Mouse (Mus musculus): ENCODE data around the gene Rbpms2.

The Rbpms2 gene

GRCm38 (mm10) chr9:65629025-65629766 is at the start of gene Rbpms2:
Gene Rbpms2, plus strand, starts transcription at chr9:65629648.
- no peak for DNase-seq (ENCODE audit: low spot score in 2 of 2)

- DNase-seq (ENCODE audit: low spot score in 2 of 2) = peak; percentile 59 to 93
These were observed 49.6 kb upstream of the Rbpms2 start, which contains the start of gene Plekho2 for GRCm38 (mm10) chr9:65579781-65580371. Gene Plekho2, minus strand, starts transcription at chr9:65580040.

GRCm38 (mm10) chr9:65580401-65581256 is 48.8 kb upstream of the Rbpms2 start:
- DNase-seq (ENCODE audit: low spot score in 2 of 2) = peak; percentile 70 to 86

- DNase-seq (ENCODE audit: low spot score in 2 of 2) = no peak
These were observed 46.4 kb upstream of the Rbpms2 start for GRCm38 (mm10) chr9:65583045-65583444.

GRCm38 (mm10) chr9:65586406-65587269 is 42.8 kb upstream of the Rbpms2 start, which contains the start of gene Pif1:
Gene Pif1, plus strand, starts transcription at chr9:65587160.
- peak in 1 of 2 experiments; percentile 74 for DNase-seq (ENCODE audit: low spot score in 2 of 2)

GRCm38 (mm10) chr9:65587270-65587572 is 42.2 kb upstream of the Rbpms2 start:
- DNase-seq (ENCODE audit: low spot score in 2 of 2) = no peak

- no peak for DNase-seq (ENCODE audit: low spot score in 2 of 2)
These were observed 41.7 kb upstream of the Rbpms2 start for GRCm38 (mm10) chr9:65587573-65588358.

GRCm38 (mm10) chr9:65589091-65589490 is 40.4 kb upstream of the Rbpms2 start:
- no peak for DNase-seq (ENCODE audit: low spot score in 2 of 2)

- DNase-seq (ENCODE audit: low spot score in 2 of 2) = no peak
These were observed 36.7 kb upstream of the Rbpms2 start for GRCm38 (mm10) chr9:65592721-65593120.

GRCm38 (mm10) chr9:65593596-65593995 is 35.9 kb upstream of the Rbpms2 start:
- DNase-seq (ENCODE audit: low spot score in 2 of 2) = no peak

GRCm38 (mm10) chr9:65598765-65599249 is 30.6 kb upstream of the Rbpms2 start:
- DNase-seq (ENCODE audit: low spot score in 2 of 2) = no peak

GRCm38 (mm10) chr9:65600951-65601350 is 28.5 kb upstream of the Rbpms2 start:
- DNase-seq (ENCODE audit: low spot score in 2 of 2) = no peak

GRCm38 (mm10) chr9:65603401-65604102 is 25.9 kb upstream of the Rbpms2 start:
- DNase-seq (ENCODE audit: low spot score in 2 of 2) = no peak

GRCm38 (mm10) chr9:65605471-65606136 is 23.8 kb upstream of the Rbpms2 start:
- DNase-seq (ENCODE audit: low spot score in 2 of 2) = peak; percentile 39 to 62

- no peak for DNase-seq (ENCODE audit: low spot score in 2 of 2)
These were observed 22.9 kb upstream of the Rbpms2 start for GRCm38 (mm10) chr9:65606321-65607109.

GRCm38 (mm10) chr9:65607120-65607519 is 22.3 kb upstream of the Rbpms2 start:
- no peak for DNase-seq (ENCODE audit: low spot score in 2 of 2)

- no peak for DNase-seq (ENCODE audit: low spot score in 2 of 2)
These were observed 17.4 kb upstream of the Rbpms2 start for GRCm38 (mm10) chr9:65611969-65612486.

GRCm38 (mm10) chr9:65613098-65613497 is 16.4 kb upstream of the Rbpms2 start:
- DNase-seq (ENCODE audit: low spot score in 2 of 2) = no peak

Data from cerebellum, postnatal 4 days (tissue).